Mouse (Mus musculus) myocyte (in vitro differentiated cells): ENCODE data around the gene Celf2.

Experiments
- CEBPB ChIP-seq: IDR thresholded peaks from 2 replicates; pipeline ENCODE4 v1.6.1; 2011; ENCODE audit warnings: mild to moderate bottlenecking, moderate library complexity; ENCODE audit not compliant: poor library complexity, insufficient read depth, severe bottlenecking
- MAX ChIP-seq: IDR thresholded peaks from one replicate; pipeline ENCODE4 v1.6.1; 2011; ENCODE audit warnings: low read depth, mild to moderate bottlenecking, control low read depth
- MYOD1 ChIP-seq, 3 experiments: IDR thresholded peaks; one replicate each; pipeline ENCODE4 v1.6.1; 2011; ENCODE audit warnings: control low read depth in 2 of 3, low read depth in 2 of 3, mild to moderate bottlenecking in 2 of 3, moderate library complexity in 1 of 3; ENCODE audit not compliant: insufficient read length in 2 of 3, control insufficient read depth in 1 of 3
- MYOG ChIP-seq, 3 experiments: IDR thresholded peaks; one replicate each; pipeline ENCODE4 v1.6.1; 2011; ENCODE audit warnings: control low read depth in 2 of 3, low read depth in 2 of 3, mild to moderate bottlenecking in 2 of 3; ENCODE audit not compliant: insufficient read length in 2 of 3, control insufficient read depth in 1 of 3, insufficient read depth in 1 of 3
- POLR2A ChIP-seq: IDR thresholded peaks from one replicate; pipeline ENCODE4 v1.6.1; 2011; ENCODE audit warnings: low read depth, mild to moderate bottlenecking, control low read depth, moderate library complexity; ENCODE audit not compliant: insufficient read length
- POLR2AphosphoS2 ChIP-seq: IDR thresholded peaks from one replicate; pipeline ENCODE4 v1.6.1; 2011; ENCODE audit warnings: low read depth, control low read depth; ENCODE audit not compliant: insufficient read length
- TCF12 ChIP-seq: IDR thresholded peaks from one replicate; pipeline ENCODE4 v1.6.1; 2011; ENCODE audit warnings: mild to moderate bottlenecking, control low read depth; ENCODE audit not compliant: poor library complexity, insufficient read depth, severe bottlenecking

GRCm38 (mm10) chr2:7255386-7255785 is 254.0 kb downstream of the Celf2 start:
- TF ChIP-seq TCF12, result no peak
- TF ChIP-seq MYOG (IDR thresholded peaks at IDR 0.05; ENCODE audit: control insufficient read depth in 1 of 3, insufficient read depth in 1 of 3, insufficient read length in 2 of 3, low read depth in 2 of 3), result no peak
- no peak for TF ChIP-seq POLR2A
- TF ChIP-seq MYOD1 (IDR thresholded peaks at IDR 0.05; ENCODE audit: control insufficient read depth in 1 of 3, insufficient read length in 2 of 3, low read depth in 2 of 3), result no peak
- no peak for TF ChIP-seq CEBPB
- TF ChIP-seq POLR2AphosphoS2, result no peak
- TF ChIP-seq MAX, result no peak
